8 mouse cellular contexts compared by ENCODE assay signal in the genomic region with DNA sequence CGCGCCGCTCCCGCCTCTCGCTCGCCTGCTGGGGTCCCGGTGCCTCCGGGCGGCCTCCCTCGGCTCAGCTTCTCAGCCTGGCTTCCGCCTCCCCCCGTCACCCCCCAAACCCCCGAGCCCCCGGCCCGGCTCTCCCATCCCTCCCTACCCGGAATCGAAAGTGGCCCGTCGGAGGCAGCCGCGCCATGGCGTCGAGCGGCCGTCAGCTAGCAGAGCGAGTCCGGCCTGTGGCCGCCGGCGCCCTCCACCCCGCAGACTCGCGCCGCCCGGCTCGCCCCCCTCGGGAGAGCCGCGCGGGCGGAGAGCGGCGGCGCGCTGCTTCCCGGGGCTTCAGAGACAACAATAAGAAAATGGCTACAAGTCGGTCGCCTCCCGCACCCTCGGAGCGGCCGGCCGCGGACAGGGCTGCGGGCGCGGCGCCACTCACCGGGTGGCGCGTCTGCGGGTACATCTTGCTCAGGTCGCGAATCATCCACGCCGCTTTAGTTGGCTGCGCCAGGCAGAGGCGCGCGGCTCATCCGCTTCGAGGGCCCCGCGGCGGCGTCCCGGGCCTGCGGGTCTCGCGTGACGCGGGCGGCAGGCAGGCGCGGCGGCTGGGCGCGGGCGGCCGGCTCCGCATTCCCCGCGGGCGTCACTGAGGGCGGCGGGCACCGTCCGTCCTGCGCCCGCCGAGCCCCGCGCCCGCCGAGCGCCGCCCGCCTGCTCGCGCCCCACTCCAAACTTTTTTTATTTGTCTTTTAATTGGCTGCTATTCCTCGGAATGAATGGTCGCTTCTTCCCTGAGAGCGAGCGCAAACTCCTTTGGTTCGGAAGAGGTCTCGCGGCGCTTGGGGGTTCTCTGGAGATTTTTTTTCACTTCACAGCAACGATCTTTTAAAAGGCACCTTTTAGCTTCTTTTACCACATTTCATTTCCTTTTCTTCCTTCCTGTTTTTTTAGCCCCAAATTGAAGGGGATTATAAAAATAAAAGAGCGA. TPM values are rescaled to one million over a fixed set of nuclear protein-coding genes. Genes with fewer than 3 reads are reported as not detected.
DNase-seq lines count a peak whose midpoint lies in the region; ATAC-seq and TF ChIP-seq lines count a peak whose summit lies in the region.

No protein-coding gene starts in this region.

- peak overlapping the region; percentile 71 for H3K4me2 ChIP-seq in liver, embryonic 12.5 days
- peak overlapping the region; percentile 46 for H3K4me2 ChIP-seq in neural tube, embryonic 11.5 days (ENCODE audit: low read depth)
- peak overlapping the region; percentile 66 for H3K4me2 ChIP-seq in stomach, postnatal 0 days (replicated peaks; ENCODE audit: low read depth)

- ATAC-seq in liver, embryonic 12.5 days: no peak
- 0 out of 2 replicates have a peak, but pooled peaks have one; percentile 0 for ATAC-seq in neural tube, embryonic 11.5 days (ENCODE audit: insufficient read depth, low FRiP score, low TSS enrichment)
- no peak for ATAC-seq in stomach, postnatal 0 days (ENCODE audit: low FRiP score, low TSS enrichment)

- WGBS in liver, embryonic 12.5 days (ENCODE audit: insufficient replicate concordance): under 1% methylated on average over 117 of the region's 120 CpGs
- under 1% methylated on average over 87 of the region's 120 CpGs for WGBS in neural tube, embryonic 11.5 days
- under 1% methylated on average over 113 of the region's 120 CpGs for WGBS in stomach, postnatal 0 days

- peak overlapping the region; percentile 95 for H3K27ac ChIP-seq in liver, embryonic 12.5 days
- peak overlapping the region; percentile 95 for H3K27ac ChIP-seq in neural tube, embryonic 11.5 days (ENCODE audit: low read depth, low read length)
- H3K27ac ChIP-seq in stomach, postnatal 0 days (replicated peaks): peak overlapping the region; percentile 94

- H3K9me3 ChIP-seq in liver, embryonic 12.5 days (replicated peaks): no peaks in the 10 kb centered on the region
- no peaks in the 10 kb centered on the region for H3K9me3 ChIP-seq in neural tube, embryonic 11.5 days (ENCODE audit: control insufficient read depth, low read length)
- no peaks in the 10 kb centered on the region for H3K9me3 ChIP-seq in stomach, postnatal 0 days (ENCODE audit: control insufficient read depth, low read length)

- TF ChIP-seq EP300 in stomach, postnatal 0 days (optimal IDR thresholded peaks at IDR 0.05): no peak

- H3K9ac ChIP-seq in liver, embryonic 12.5 days: peak overlapping the region; percentile 97
- peak overlapping the region; percentile 87 for H3K9ac ChIP-seq in neural tube, embryonic 11.5 days (ENCODE audit: low read length)
- H3K9ac ChIP-seq in stomach, postnatal 0 days (ENCODE audit: low read length): peak overlapping the region; percentile 90

- DNase-seq in A20 (ENCODE audit: low read depth, low spot score): peak; percentile 64
- peak; percentile 70 for DNase-seq in adrenal gland, adult 2 months
- peak; percentile 65 for DNase-seq in embryo, embryonic 9.5 days (ENCODE audit: extremely low spot score)
- peak; percentile 44 to 49 for DNase-seq in heart, adult 9 months (ENCODE audit: low spot score in 2 of 2)
- peak; percentile 34 for DNase-seq in kidney, adult 9 months
- DNase-seq in neural tube, embryonic 11.5 days (ENCODE audit: low spot score): peak; percentile 72
- peak; percentile 61 for DNase-seq in stomach, postnatal 0 days (ENCODE audit: low spot score)

- H3K4me3 ChIP-seq in liver, embryonic 12.5 days: peak overlapping the region; percentile 92
- peak overlapping the region; percentile 75 for H3K4me3 ChIP-seq in neural tube, embryonic 11.5 days (ENCODE audit: low read depth, low read length)
- peak overlapping the region; percentile 88 for H3K4me3 ChIP-seq in stomach, postnatal 0 days (ENCODE audit: low read depth, low read length)

- 0 out of 2 replicates have a peak, but pooled peaks cover 8% of the 10 kb centered on the region for H3K27me3 ChIP-seq in liver, embryonic 12.5 days (replicated peaks)
- no peaks in the 10 kb centered on the region for H3K27me3 ChIP-seq in neural tube, embryonic 11.5 days (ENCODE audit: control insufficient read depth, insufficient read depth, low read length)
- no peaks in the 10 kb centered on the region for H3K27me3 ChIP-seq in stomach, postnatal 0 days (ENCODE audit: control insufficient read depth, insufficient read depth, low read length)

- no peak for TF ChIP-seq CTCF in stomach, postnatal 0 days (IDR thresholded peaks at IDR 0.05; ENCODE audit: low read depth)

- peaks cover 17% of the 10 kb centered on the region for H3K36me3 ChIP-seq in liver, embryonic 12.5 days
- H3K36me3 ChIP-seq in neural tube, embryonic 11.5 days (ENCODE audit: control insufficient read depth, insufficient read depth, low read length): no peaks in the 10 kb centered on the region
- no peaks in the 10 kb centered on the region for H3K36me3 ChIP-seq in stomach, postnatal 0 days (ENCODE audit: control insufficient read depth, insufficient read depth, low read length)

- peaks cover 37% of the 10 kb centered on the region for H3K4me1 ChIP-seq in liver, embryonic 12.5 days
- peaks cover 10% of the 10 kb centered on the region for H3K4me1 ChIP-seq in neural tube, embryonic 11.5 days (ENCODE audit: control insufficient read depth, insufficient read depth, low read length)
- H3K4me1 ChIP-seq in stomach, postnatal 0 days (replicated peaks; ENCODE audit: control insufficient read depth, insufficient read depth): 0 out of 2 replicates have a peak, but pooled peaks cover 3% of the 10 kb centered on the region

RNA-seq across cellular contexts. Expression of a gene that starts 0.6 kb away (rescaled TPM):
- total RNA-seq in adrenal gland, adult 2 months (2021): 10 to 100 TPM in 1 of 2 experiments, 1 to 10 TPM in 1; 7.8 to 11.2 TPM
- polyA plus RNA-seq in adrenal gland, adult 2 months (2012; rRNA removed): 5.2 and 6.0 TPM in 2 replicates
- 9.4 and 9.7 TPM in 2 replicates for polyA plus RNA-seq in liver, embryonic 12.5 days (2016; fragmentation: Nextera tagmentation; extraction: Ambion mirVana)
- polyA plus RNA-seq in neural tube, embryonic 11.5 days (2014; fragmentation: Nextera tagmentation; extraction: Ambion mirVana): 30.5 and 34.3 TPM in 2 replicates
- 5.1 and 5.7 TPM in 2 replicates for polyA plus RNA-seq in stomach, postnatal 0 days (2015; fragmentation: Nextera tagmentation; extraction: Ambion mirVana)
